Mouse (Mus musculus): ENCODE results near the gene Acad8.
A peak's percentile ranks its signal among the peaks of the same experiment; 100 is the strongest.

The Acad8 gene

GRCm38 (mm10) chr9:26999461-27000395 is at the start of gene Acad8, which contains the start of gene Thyn1:
TSS of gene Acad8 (minus strand) at chr9:26999566.
TSS of gene Thyn1 (plus strand) at chr9:26999710.
- DNase-seq = peak; percentile 98 to 99

- DNase-seq = no peak
Measured at GRCm38 (mm10) chr9:27043892-27044291, 44.5 kb upstream of the Acad8 start.

GRCm38 (mm10) chr9:27030763-27031100 is 31.4 kb upstream of the Acad8 start:
- DNase-seq = no peak

GRCm38 (mm10) chr9:27029828-27030762 is 30.7 kb upstream of the Acad8 start, which contains the start of the genes Vps26b and Ncapd3:
TSS of gene Vps26b (minus strand) at chr9:27030065.
TSS of gene Ncapd3 (plus strand) at chr9:27030175.
- DNase-seq = peak; percentile 99

GRCm38 (mm10) chr9:27029022-27029827 is 29.9 kb upstream of the Acad8 start:
- DNase-seq = peak; percentile 33 to 68

GRCm38 (mm10) chr9:27026708-27027107 is 27.3 kb upstream of the Acad8 start:
- no peak for DNase-seq

GRCm38 (mm10) chr9:27023681-27024080 is 24.3 kb upstream of the Acad8 start:
- no peak for DNase-seq

- no peak for DNase-seq
Measured at GRCm38 (mm10) chr9:27018961-27019360, 19.6 kb upstream of the Acad8 start.

GRCm38 (mm10) chr9:27011572-27011971 is 12.2 kb upstream of the Acad8 start:
- no peak for DNase-seq

GRCm38 (mm10) chr9:27009231-27009630 is 9.9 kb upstream of the Acad8 start:
- DNase-seq = no peak

GRCm38 (mm10) chr9:27006866-27007265 is 7.5 kb upstream of the Acad8 start:
- DNase-seq = no peak

GRCm38 (mm10) chr9:27005933-27006332 is 6.6 kb upstream of the Acad8 start:
- DNase-seq = no peak

- DNase-seq = no peak
Measured at GRCm38 (mm10) chr9:27005231-27005630, 5.9 kb upstream of the Acad8 start.

- DNase-seq = peak; percentile 27 to 42
Measured at GRCm38 (mm10) chr9:26998669-26999460, 501 bp downstream of the Acad8 start.

GRCm38 (mm10) chr9:26997501-26997900 is 1.9 kb downstream of the Acad8 start:
- DNase-seq = no peak

GRCm38 (mm10) chr9:26997062-26997461 is 2.3 kb downstream of the Acad8 start:
- no peak for DNase-seq

GRCm38 (mm10) chr9:26993900-26994299 is 5.5 kb downstream of the Acad8 start:
- DNase-seq = no peak

GRCm38 (mm10) chr9:26993118-26993517 is 6.2 kb downstream of the Acad8 start:
- DNase-seq = no peak

GRCm38 (mm10) chr9:26990181-26990580 is 9.2 kb downstream of the Acad8 start:
- no peak for DNase-seq

GRCm38 (mm10) chr9:26985668-26986277 is 13.6 kb downstream of the Acad8 start:
- DNase-seq = no peak

GRCm38 (mm10) chr9:26985090-26985613 is 14.2 kb downstream of the Acad8 start:
- DNase-seq = no peak
